Mouse (Mus musculus): ENCODE measurements around the gene Gpcpd1. TPM values are rescaled to one million over a fixed set of nuclear protein-coding genes. Genes with fewer than 3 reads are reported as not detected.

Gene Gpcpd1
- polyA plus RNA-seq, 1 experiment from 2014 or later: 76.6 TPM

- 80% methylated on average over 11 of the region's 11 CpGs for WGBS
- no peaks in the 10 kb centered on the region for H3K27me3 ChIP-seq (replicated peaks)
- no peak for ATAC-seq (ENCODE audit: low FRiP score, low read depth)
- no peak overlapping the region for H3K9ac ChIP-seq
- no peaks in the 10 kb centered on the region for H3K4me1 ChIP-seq
- H3K4me2 ChIP-seq (replicated peaks): no peak overlapping the region
- no peak overlapping the region for H3K27ac ChIP-seq
- H3K36me3 ChIP-seq: no peaks in the 10 kb centered on the region
- H3K4me3 ChIP-seq: no peak overlapping the region
- H3K9me3 ChIP-seq: no peaks in the 10 kb centered on the region
Observed at GRCm38 (mm10) chr2:132512977-132513351, 74.6 kb downstream of the Gpcpd1 start.

- Histone ChIP-seq H3K4me2 (replicated peaks) (no peak overlapping the region), H3K27me3 (replicated peaks) (no peaks in the 10 kb centered on the region), H3K9me3 (no peaks in the 10 kb centered on the region), H3K9ac (no peak overlapping the region), H3K36me3 (no peaks in the 10 kb centered on the region), H3K4me3 (no peak overlapping the region), H3K27ac (no peak overlapping the region), H3K4me1 (no peaks in the 10 kb centered on the region)
- WGBS: 59% methylated on average over 19 of the region's 19 CpGs
- no peak; the same call in 1 of the 2 replicates for ATAC-seq (ENCODE audit: low FRiP score, low read depth)
Observed at GRCm38 (mm10) chr2:132512051-132512976, 75.2 kb downstream of the Gpcpd1 start.

- ATAC-seq (ENCODE audit: low FRiP score, low read depth): no peak
- Histone ChIP-seq H3K4me3 (no peak overlapping the region), H3K36me3 (no peaks in the 10 kb centered on the region), H3K9me3 (no peaks in the 10 kb centered on the region), H3K27me3 (replicated peaks) (no peaks in the 10 kb centered on the region), H3K27ac (no peak overlapping the region), H3K4me2 (replicated peaks) (no peak overlapping the region), H3K9ac (no peak overlapping the region), H3K4me1 (no peaks in the 10 kb centered on the region)
- WGBS: 92% methylated on average over 5 of the region's 7 CpGs
Observed at GRCm38 (mm10) chr2:132511011-132511818, 76.3 kb downstream of the Gpcpd1 start.

GRCm38 (mm10) chr2:132509714-132510113 is 77.8 kb downstream of the Gpcpd1 start:
- no peak for ATAC-seq (ENCODE audit: low FRiP score, low read depth)
- Histone ChIP-seq H3K4me2 (replicated peaks) (no peak overlapping the region), H3K4me3 (no peak overlapping the region), H3K27ac (no peak overlapping the region), H3K4me1 (no peaks in the 10 kb centered on the region), H3K36me3 (no peaks in the 10 kb centered on the region), H3K9ac (no peak overlapping the region), H3K9me3 (no peaks in the 10 kb centered on the region), H3K27me3 (replicated peaks) (no peaks in the 10 kb centered on the region)
- 88% methylated on average over 1 of the region's 1 CpGs for WGBS

GRCm38 (mm10) chr2:132509261-132509660 is 78.3 kb downstream of the Gpcpd1 start:
- H3K36me3 ChIP-seq: no peaks in the 10 kb centered on the region
- no peak for ATAC-seq (ENCODE audit: low FRiP score, low read depth)
- no peak overlapping the region for H3K4me2 ChIP-seq (replicated peaks)
- no peaks in the 10 kb centered on the region for H3K4me1 ChIP-seq
- no peaks in the 10 kb centered on the region for H3K27me3 ChIP-seq (replicated peaks)
- no peak overlapping the region for H3K4me3 ChIP-seq
- no peak overlapping the region for H3K9ac ChIP-seq
- H3K27ac ChIP-seq: no peak overlapping the region
- 83% methylated on average over 9 of the region's 9 CpGs for WGBS
- no peaks in the 10 kb centered on the region for H3K9me3 ChIP-seq

GRCm38 (mm10) chr2:132507521-132507920 is 80.0 kb downstream of the Gpcpd1 start:
- ATAC-seq (ENCODE audit: low FRiP score, low read depth): no peak
- H3K36me3 ChIP-seq: no peaks in the 10 kb centered on the region
- no peak overlapping the region for H3K27ac ChIP-seq
- H3K27me3 ChIP-seq (replicated peaks): no peaks in the 10 kb centered on the region
- H3K4me1 ChIP-seq: no peaks in the 10 kb centered on the region
- 57% methylated on average over 6 of the region's 6 CpGs for WGBS
- H3K9ac ChIP-seq: no peak overlapping the region
- H3K4me2 ChIP-seq (replicated peaks): no peak overlapping the region
- H3K4me3 ChIP-seq: no peak overlapping the region
- H3K9me3 ChIP-seq: no peaks in the 10 kb centered on the region

GRCm38 (mm10) chr2:132507091-132507490 is 80.4 kb downstream of the Gpcpd1 start:
- no peak overlapping the region for H3K9ac ChIP-seq
- H3K4me2 ChIP-seq (replicated peaks): no peak overlapping the region
- no peaks in the 10 kb centered on the region for H3K36me3 ChIP-seq
- ATAC-seq (ENCODE audit: low FRiP score, low read depth): no peak
- no peaks in the 10 kb centered on the region for H3K9me3 ChIP-seq
- H3K4me3 ChIP-seq: no peak overlapping the region
- no peak overlapping the region for H3K27ac ChIP-seq
- no peaks in the 10 kb centered on the region for H3K4me1 ChIP-seq
- 56% methylated on average over 14 of the region's 14 CpGs for WGBS
- no peaks in the 10 kb centered on the region for H3K27me3 ChIP-seq (replicated peaks)

- no peak for ATAC-seq (ENCODE audit: low FRiP score, low read depth)
- Histone ChIP-seq H3K4me3 (no peak overlapping the region), H3K27me3 (replicated peaks) (no peaks in the 10 kb centered on the region), H3K9me3 (no peaks in the 10 kb centered on the region), H3K36me3 (no peaks in the 10 kb centered on the region), H3K27ac (no peak overlapping the region), H3K4me1 (no peaks in the 10 kb centered on the region), H3K9ac (no peak overlapping the region), H3K4me2 (replicated peaks) (no peak overlapping the region)
- WGBS: 91% methylated on average over 6 of the region's 6 CpGs
Observed at GRCm38 (mm10) chr2:132505828-132506227, 81.7 kb downstream of the Gpcpd1 start.

- Histone ChIP-seq H3K4me3 (no peak overlapping the region), H3K4me2 (replicated peaks) (no peak overlapping the region), H3K27me3 (replicated peaks) (no peaks in the 10 kb centered on the region), H3K27ac (no peak overlapping the region), H3K9me3 (no peaks in the 10 kb centered on the region), H3K4me1 (no peaks in the 10 kb centered on the region), H3K36me3 (no peaks in the 10 kb centered on the region), H3K9ac (no peak overlapping the region)
- 91% methylated on average over 3 of the region's 3 CpGs for WGBS
- no peak for ATAC-seq (ENCODE audit: low FRiP score, low read depth)
Observed at GRCm38 (mm10) chr2:132498344-132498743, 89.2 kb downstream of the Gpcpd1 start.

GRCm38 (mm10) chr2:132497412-132498135 is 90.0 kb downstream of the Gpcpd1 start:
- Histone ChIP-seq H3K4me1 (no peaks in the 10 kb centered on the region), H3K4me3 (no peak overlapping the region), H3K9ac (no peak overlapping the region), H3K27ac (no peak overlapping the region), H3K9me3 (no peaks in the 10 kb centered on the region), H3K4me2 (replicated peaks) (no peak overlapping the region), H3K27me3 (replicated peaks) (no peaks in the 10 kb centered on the region), H3K36me3 (no peaks in the 10 kb centered on the region)
- WGBS: 91% methylated on average over 7 of the region's 7 CpGs
- no peak for ATAC-seq (ENCODE audit: low FRiP score, low read depth)

GRCm38 (mm10) chr2:132493184-132493583 is 94.3 kb downstream of the Gpcpd1 start:
- no peaks in the 10 kb centered on the region for H3K27me3 ChIP-seq (replicated peaks)
- H3K9ac ChIP-seq: no peak overlapping the region
- no peak overlapping the region for H3K4me3 ChIP-seq
- no peak for ATAC-seq (ENCODE audit: low FRiP score, low read depth)
- no peaks in the 10 kb centered on the region for H3K9me3 ChIP-seq
- no peak overlapping the region for H3K27ac ChIP-seq
- no peaks in the 10 kb centered on the region for H3K4me1 ChIP-seq
- H3K4me2 ChIP-seq (replicated peaks): no peak overlapping the region
- 90% methylated on average over 4 of the region's 4 CpGs for WGBS
- no peaks in the 10 kb centered on the region for H3K36me3 ChIP-seq

- WGBS: 3% methylated on average over 1 of the region's 1 CpGs
- no peak for ATAC-seq (ENCODE audit: low FRiP score, low read depth)
Observed at GRCm38 (mm10) chr2:132485454-132485853, 102.1 kb downstream of the Gpcpd1 start.

More at GRCm38 (mm10) chr2:132485454-132485853, 102.1 kb downstream of the Gpcpd1 start:
- H3K4me2 ChIP-seq (replicated peaks): no peak overlapping the region
- H3K9ac ChIP-seq: no peak overlapping the region
- H3K4me3 ChIP-seq: no peak overlapping the region
- H3K27ac ChIP-seq: no peak overlapping the region
- H3K4me1 ChIP-seq: no peaks in the 10 kb centered on the region
- H3K36me3 ChIP-seq: no peaks in the 10 kb centered on the region
- no peaks in the 10 kb centered on the region for H3K27me3 ChIP-seq (replicated peaks)
- H3K9me3 ChIP-seq: no peaks in the 10 kb centered on the region

Data from neural tube, embryonic 12.5 days (tissue).